Mouse (Mus musculus) thymus, postnatal 10 days (tissue): ENCODE measurements at regions not wholly inside any gene's neighbourhood (a gene's known extent, or its start where the extent isn't known, plus 50 kb on each side); places are given as distances from the start of the nearest gene placed in this dataset.

ENCODE experiments used
- DNase-seq, 2 experiments: peaks; one replicate each; pipeline ENCODE4 v3.0.0; 2021; ENCODE audit warnings: low spot score in 2 of 2

DNA sequence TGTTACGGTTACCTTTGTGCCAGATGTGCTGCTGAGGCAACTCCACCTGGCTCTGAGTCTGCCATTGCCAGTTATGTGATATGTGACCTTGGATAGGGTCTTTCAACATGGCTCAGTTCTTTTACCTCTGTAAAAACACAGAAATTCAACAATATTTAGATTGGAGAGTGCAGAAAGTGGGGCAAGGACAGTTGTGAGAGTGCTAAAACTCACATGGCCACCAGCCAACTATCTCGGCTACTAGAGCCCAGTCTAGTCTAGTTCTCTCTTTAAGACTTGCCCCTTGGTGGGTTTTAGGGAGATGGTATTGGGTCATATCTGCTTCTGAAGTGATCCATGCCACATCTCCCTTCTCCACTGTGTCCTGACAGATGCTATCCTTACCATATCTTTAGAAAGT, 233.0 kb downstream of the Phf14 start:
- DNase-seq: no peak

DNA sequence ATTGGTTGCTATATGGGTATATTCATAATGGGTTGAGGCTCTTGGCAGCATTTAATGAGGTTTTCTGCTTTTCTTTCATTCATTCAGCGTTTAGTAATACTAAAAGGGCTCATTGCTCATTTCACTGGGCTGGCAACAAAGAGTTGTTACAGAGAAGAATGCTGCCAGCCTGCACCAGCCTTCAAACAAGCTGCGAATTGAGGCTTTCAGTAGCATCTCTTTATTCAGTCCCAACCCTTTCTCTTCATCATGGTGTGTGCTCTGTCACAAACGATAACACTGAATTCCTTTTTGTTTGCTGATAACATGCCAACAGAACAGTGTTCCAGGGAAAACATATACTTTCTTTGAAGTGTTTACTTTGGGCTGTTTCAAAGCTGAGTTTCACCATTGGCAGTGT, 237.6 kb downstream of the Phf14 start:
- DNase-seq: no peak

- DNase-seq: no peak
These were observed 243.2 kb downstream of the Phf14 start for GRCm38 (mm10) chr6:12150613-12151333.

- DNase-seq: no peak
These were observed 256.4 kb downstream of the Phf14 start for GRCm38 (mm10) chr6:12163971-12164370.

DNA sequence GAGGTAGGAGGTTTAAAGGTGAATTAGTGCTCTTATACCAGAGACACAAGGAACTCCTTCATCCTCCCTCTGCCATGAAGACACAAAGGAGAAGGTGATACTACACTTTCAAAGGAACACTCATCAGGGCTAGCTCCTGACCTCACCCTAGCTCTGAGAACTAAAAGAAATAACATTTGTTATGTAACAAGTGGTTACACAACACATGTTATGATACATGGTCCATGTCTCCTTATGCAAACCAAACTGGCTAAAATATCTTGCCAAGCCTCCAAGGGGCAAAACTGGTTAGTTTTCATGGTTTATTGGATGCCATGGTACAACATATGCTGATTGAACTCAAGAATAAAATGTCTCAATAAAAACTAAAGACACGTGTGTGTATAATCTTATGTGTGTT, 260.9 kb downstream of the Phf14 start:
- DNase-seq: no peak

GRCm38 (mm10) chr6:12169431-12169830, 261.8 kb downstream of the Phf14 start:
- DNase-seq: no peak

DNA sequence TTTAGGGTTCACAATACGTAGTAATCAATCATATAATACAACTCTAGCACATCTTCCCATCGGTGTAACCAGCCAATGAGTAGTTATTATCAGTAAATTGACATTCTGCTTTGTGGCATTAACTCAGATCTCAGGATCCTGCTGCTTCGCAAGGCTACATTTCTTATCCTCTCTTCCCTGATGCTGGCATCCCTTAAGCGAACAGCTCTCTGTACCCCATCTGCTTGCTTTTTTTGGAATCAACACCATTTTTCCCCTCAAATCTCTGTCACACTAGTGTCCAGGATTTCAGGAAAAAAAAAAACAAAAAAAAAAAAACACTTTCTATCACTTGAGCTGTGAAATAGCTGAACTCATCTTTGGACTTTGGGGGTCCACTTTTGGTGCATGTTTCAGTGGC, 263.1 kb downstream of the Phf14 start:
- DNase-seq: no peak

- no peak for DNase-seq
These were observed 263.6 kb downstream of the Phf14 start for GRCm38 (mm10) chr6:12171189-12171588.

GRCm38 (mm10) chr6:12177996-12178395, 270.4 kb downstream of the Phf14 start:
- DNase-seq: no peak

GRCm38 (mm10) chr6:12180951-12181350, 273.3 kb downstream of the Phf14 start:
- no peak for DNase-seq

DNA sequence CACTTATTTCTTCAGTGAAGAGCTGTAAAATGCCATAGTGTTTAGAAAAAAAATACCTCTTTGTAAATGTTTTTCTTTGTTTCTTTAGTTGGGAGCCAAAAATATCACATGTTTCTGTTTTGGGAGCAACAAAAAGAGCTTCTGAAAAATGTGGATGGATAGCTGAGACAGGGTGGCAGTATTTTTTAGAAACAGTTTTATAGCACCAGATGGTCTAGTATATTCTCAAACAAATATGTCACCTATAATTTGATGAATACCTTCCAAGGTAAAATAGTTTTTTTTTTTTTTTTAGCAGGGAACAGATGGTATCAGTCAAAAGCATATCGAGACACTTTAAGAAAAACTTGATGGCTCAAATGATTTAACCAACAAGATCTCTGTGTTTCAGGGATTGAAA, 302.6 kb downstream of the Phf14 start:
- DNase-seq: no peak

DNA sequence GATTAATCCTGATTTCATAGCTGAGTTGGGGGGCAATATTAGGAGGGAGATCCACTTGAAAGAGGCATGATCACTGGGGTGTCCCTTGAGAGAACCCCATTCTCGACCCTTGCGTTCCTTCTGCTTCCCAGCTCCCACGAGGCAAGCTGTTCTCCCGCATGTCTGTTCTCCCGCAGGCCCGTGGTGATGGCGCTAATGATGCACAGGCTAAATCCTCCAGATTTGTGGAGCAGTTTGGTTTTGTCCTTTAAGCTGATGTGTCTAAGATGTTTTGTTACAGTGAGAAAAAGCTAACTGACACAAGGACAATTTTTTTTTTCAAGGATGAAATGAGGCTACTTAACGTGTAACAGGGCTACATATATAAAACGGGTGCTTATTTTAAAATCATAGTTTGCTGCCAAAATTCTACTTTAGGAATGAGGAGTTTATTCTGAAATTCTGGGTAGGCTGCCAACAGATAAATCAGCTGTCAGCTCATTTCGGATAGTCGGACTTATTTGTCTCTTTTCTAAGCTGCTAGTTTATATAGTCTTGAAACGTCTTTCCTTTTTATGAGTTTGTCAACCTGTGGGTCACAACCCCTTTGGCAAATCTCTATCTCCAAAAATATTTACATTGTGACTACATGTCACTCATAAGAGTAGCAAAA, 307.0 kb downstream of the Phf14 start:
- no peak for DNase-seq

- no peak for DNase-seq
These were observed 307.6 kb downstream of the Phf14 start for GRCm38 (mm10) chr6:12215178-12215553.

DNA sequence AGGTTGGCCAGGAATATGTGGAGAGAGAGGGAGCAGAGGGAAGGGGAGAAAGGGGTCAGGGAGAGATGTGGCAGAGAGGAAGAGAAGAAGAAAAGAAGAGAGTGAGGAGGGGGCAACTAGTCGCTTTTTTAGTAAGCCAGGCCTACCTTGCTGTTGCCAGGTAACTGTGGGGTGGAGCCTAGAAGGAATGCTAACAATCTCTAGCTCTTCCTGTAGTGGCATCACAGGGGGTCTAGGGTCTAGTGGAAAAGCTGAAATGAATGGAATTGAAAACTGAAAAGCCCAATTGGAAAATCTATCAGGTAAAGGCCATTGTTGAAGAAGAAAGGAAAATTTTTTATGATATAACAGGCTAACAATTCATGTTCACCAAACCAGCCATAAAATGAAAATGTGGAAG, 336.5 kb downstream of the Phf14 start:
- DNase-seq: no peak

- no peak for DNase-seq
These were observed 340.4 kb downstream of the Phf14 start for GRCm38 (mm10) chr6:12247975-12248374.

GRCm38 (mm10) chr6:12248599-12248998, 341.0 kb downstream of the Phf14 start:
- DNase-seq: no peak

DNA sequence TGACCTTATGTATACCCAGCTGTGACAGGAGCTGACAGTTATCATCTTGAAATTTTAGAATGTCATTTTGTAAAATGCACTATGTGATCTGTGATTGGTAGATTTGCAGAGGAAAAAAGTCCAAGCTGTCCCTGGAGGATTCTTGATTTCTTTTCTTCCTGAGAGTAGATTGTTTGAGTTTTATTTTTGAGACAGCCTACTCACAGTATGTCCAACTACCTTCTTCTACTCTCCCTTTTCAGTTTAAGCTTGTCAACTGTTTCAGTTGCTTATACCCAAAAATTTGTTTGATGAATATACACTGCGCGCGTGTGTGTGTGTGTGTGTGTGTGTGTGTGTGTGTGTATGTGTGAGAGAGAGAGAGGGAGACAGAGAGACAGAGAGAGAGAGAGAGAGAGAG, 346.9 kb downstream of the Phf14 start:
- no peak for DNase-seq

DNA sequence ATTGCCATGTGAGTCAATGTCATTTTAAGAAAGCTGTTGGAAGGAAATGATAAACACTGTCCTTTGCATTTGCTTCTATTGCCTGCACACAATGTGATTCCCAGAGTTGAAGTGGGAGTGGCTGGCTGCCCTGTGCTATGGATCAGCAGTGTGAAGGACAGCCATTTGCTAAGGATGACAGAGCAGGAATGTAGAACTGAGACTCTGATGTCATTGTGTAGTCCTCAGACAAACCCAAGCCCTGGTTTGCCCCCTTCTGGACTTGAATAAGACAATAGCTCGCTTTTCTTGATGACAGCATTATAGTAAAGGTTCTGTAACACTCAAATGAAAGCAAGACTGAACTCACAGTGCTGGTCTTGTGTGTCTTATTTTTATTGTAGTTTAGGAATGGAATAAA, 347.8 kb downstream of the Phf14 start:
- no peak for DNase-seq

GRCm38 (mm10) chr6:12258273-12258672, 350.7 kb downstream of the Phf14 start:
- no peak for DNase-seq

DNA sequence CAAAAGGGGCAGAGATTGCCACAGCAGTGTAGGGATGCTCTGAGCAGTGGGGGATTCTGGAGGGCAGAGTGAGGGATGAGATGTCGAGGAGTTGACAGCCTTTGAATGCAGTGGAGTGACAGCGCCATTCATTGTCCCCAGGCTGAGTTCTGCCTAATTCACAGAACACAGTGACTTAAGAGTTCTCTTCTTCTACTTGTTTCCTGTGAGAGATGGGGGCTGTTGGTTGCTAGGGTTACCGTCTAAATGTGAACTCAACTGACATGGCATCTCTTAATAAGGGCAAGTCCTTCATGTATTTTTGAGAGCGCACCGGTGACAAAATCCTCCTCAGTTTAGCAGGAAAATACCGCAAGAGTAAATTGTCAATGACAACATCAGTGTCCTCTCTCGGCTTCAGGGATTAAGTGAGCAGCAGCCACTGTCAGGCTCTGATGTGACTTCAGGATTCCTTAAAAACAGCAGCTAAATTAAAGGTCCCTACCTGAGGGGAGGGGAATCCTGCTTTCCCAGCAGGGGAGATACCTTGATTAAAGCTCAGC, 351.4 kb downstream of the Phf14 start:
- no peak for DNase-seq

- DNase-seq: no peak
These were observed 352.0 kb downstream of the Phf14 start for GRCm38 (mm10) chr6:12259629-12260028.

DNA sequence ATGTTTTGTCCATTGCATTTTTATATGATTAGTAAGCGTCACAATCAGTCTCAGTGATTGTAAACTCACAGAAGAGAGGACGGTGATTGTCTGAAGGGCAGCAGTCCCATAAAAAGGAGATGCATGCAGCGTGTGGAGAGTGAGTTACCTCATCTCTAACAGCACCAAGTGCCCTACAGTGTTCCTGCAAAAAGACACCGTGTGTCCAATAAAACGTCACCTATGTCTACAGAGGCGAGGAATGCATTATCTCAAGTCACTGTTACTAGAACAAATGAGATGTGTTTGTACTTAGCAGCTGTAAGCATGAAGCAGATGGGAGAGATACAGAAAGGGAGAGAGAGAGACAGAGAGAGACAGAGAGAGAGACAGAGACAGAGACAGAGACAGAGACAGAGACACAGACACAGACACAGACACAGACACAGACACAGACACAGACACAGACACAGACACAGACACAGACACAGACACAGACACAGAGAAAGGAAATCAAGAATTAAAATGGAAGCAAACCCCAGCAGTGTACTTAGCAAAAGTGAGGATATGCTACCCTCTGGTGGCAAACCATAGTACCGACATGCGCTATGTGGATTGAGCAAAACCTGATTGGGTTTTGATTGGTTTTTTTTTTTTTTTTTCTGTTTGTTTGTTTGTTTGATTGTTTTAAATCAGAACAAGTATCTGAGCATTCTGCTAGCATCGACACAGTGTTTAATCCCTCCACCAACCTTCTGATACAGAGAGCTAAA, 352.9 kb downstream of the Phf14 start:
- DNase-seq: peak in 1 of 2 experiments; percentile 36
